Mouse (Mus musculus): ENCODE measurements around the gene Fhl1. TPM values are rescaled to one million over a fixed set of nuclear protein-coding genes. Genes with fewer than 3 reads are reported as not detected.

Fhl1 gene
- total RNA-seq, 2 experiments from 2014 or later = 0.34 TPM; not detected in 1

DNA sequence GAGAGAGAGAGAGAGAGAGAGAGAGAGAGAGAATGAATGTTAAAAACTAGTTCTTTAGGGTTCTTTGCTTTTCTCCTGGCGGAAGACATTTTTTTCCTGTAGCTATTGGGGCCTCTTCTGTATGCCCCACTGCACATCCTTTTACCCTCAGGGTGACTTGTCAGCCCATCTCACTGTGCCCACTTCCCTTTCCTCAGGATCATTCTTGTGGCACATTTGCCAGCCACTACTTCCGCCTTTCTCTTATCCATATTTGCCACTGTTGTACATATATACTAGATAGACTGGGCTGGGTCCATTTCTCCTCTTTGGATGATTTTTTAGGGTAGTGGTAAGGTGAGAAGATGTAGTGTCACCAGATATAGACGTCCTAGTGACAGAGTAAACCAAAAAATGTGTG is 9.8 kb downstream of the Fhl1 start:
- no peak for ATAC-seq (replicated peaks; ENCODE audit: low FRiP score, poor library complexity, severe bottlenecking)

DNA sequence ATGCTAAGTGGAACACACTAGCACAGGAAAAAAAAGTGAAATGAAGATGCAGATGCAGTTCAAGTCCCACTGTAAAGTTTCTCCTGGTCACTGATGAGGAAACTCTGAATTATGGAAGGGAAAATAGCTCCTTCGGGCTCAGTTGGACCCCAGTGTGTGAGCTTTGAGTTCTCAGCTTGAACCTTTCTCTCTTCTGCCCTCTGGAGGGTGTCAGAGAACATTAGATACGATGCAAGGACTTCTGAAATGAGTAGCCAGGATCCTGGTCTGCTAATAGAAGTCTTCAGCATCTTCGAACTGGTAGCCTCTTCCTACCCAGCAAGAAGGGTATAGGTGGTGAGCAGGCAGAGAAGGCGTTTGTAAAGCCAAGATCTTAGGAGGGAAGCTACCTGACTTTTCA is 19.9 kb downstream of the Fhl1 start:
- no peak for ATAC-seq (replicated peaks; ENCODE audit: low FRiP score, poor library complexity, severe bottlenecking)

DNA sequence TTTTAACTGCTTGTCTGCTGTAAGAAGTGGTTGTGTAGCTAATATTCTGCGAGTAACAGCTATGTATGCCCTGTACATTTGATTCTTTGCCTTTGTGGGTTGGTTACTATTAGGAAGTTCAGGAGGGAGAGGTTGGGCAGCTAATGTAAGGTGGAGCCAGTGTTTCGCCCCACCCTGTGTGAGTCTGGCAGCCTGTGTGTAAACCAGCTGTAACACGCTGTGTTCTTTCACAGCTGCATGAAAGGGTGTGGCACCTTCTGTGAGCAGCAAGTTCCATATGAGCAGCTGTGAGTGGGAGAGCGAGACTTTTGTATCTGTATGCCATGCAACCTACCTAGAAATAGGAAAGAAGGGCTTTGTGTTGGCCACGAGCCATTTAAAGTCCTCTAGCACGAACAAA is 20.6 kb downstream of the Fhl1 start:
- no peak for ATAC-seq (replicated peaks; ENCODE audit: low FRiP score, poor library complexity, severe bottlenecking)

DNA sequence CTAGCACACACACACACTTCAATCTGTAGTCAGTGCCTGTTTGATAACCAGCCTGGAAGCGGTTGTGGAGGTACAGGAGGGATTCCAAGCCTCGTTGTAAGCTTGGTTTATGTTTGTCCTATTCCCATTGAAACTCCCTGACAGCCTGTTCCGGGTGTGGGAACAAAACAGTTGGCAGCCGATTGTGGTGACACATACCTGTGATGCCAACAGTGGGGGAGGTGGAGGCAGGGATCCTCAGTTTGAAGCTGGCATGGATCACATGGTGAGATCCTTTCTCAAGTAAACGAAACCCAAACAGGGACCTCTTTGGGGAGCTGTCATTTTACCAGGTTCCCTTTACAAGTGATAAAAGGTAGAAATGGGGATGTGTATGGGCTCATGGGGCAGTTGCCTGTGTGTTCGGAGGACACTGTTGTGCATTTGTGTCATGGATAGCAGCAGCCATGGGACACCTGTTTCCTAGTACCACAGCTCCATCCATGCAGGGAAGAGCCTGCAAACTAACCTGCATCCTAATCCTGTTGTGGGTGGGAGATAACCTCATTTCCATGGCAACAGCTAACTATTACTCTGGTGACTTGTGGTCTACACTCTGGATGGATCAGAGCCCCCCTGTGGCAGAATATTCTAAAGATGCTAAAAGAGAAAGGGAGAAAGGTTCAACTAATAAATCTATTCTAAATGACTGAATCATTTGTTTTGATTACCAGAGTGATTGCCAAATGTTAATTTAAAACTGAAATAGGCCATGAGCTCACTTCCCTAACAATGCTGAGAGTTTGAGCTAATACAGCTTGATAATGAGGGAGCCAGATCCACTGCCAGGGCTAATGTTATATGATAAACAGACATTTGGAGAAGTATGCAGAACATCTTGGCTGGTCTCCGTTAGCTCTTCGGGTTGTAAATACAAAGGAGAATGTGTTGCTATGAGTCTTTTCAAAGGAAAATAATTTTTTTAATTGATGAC is 22.0 kb downstream of the Fhl1 start:
- no peak for ATAC-seq (replicated peaks; ENCODE audit: low FRiP score, poor library complexity, severe bottlenecking)

DNA sequence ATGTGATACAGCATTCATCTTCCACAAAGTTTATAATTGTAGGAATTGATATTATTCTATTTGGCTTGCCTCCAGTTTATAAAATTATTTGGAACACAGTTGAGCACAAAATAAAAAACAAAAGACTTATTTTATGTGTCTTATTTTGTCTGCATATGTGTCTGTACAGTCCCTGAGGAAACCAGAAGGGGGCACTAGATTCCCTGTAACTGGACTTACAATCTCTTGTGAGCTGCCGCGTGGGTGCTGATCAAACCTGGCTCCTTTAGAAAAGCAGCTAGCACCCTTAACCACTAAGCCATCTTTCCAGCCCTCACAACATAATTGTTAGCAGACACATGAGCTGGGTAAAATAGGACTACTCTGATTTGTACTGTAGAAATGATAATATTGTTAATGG is 24.1 kb downstream of the Fhl1 start:
- ATAC-seq (replicated peaks; ENCODE audit: low FRiP score, poor library complexity, severe bottlenecking) = no peak

GRCm38 (mm10) chrX:56756352-56756751 is 24.8 kb downstream of the Fhl1 start:
- ATAC-seq (replicated peaks; ENCODE audit: low FRiP score, poor library complexity, severe bottlenecking) = no peak

GRCm38 (mm10) chrX:56760257-56760760 is 28.7 kb downstream of the Fhl1 start:
- ATAC-seq (replicated peaks; ENCODE audit: low FRiP score, poor library complexity, severe bottlenecking) = no peak

GRCm38 (mm10) chrX:56769838-56770237 is 38.3 kb downstream of the Fhl1 start:
- no peak for ATAC-seq (replicated peaks; ENCODE audit: low FRiP score, poor library complexity, severe bottlenecking)

DNA sequence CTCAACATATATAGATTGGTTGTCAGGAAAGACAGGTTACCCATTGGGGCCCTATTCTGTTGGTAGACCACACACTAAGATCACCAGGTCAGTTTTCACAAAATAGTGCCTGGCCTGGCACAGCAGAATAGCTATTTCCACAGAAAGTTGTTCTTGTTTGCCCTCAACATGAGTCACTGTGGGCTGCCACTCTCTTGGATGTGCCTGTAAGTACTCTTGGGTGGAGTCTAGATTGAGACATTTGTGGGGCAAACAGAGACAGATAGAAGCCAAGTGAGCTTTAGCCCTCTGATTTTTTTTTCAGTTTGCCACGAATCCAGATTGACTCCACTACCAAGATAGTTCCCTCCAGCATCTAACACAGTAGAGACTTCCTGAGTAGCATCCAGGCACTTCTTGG is 40.2 kb downstream of the Fhl1 start:
- ATAC-seq (replicated peaks; ENCODE audit: low FRiP score, poor library complexity, severe bottlenecking) = no peak

DNA sequence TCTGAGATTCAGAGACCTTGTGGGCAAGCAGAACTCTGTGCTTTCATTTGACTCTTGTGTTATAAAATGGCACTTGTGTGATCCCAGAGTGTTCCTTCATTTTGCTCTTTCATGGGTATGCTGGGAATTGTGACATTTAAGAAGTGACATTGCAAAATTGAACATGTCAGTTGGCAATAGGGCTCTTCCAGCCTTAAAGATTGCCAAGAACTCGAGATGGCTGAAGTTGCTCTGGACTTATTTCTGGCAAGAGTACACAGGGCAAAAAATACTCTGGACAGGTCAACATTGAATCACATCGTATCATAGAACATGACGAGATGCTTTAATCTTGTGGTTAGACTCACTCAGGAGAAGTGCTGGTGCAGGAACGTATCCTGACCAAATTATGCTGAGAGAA is 41.7 kb downstream of the Fhl1 start:
- no peak for ATAC-seq (replicated peaks; ENCODE audit: low FRiP score, poor library complexity, severe bottlenecking)

- no peak for ATAC-seq (replicated peaks; ENCODE audit: low FRiP score, poor library complexity, severe bottlenecking)
Observed at GRCm38 (mm10) chrX:56786281-56787061, 54.9 kb downstream of the Fhl1 start.

DNA sequence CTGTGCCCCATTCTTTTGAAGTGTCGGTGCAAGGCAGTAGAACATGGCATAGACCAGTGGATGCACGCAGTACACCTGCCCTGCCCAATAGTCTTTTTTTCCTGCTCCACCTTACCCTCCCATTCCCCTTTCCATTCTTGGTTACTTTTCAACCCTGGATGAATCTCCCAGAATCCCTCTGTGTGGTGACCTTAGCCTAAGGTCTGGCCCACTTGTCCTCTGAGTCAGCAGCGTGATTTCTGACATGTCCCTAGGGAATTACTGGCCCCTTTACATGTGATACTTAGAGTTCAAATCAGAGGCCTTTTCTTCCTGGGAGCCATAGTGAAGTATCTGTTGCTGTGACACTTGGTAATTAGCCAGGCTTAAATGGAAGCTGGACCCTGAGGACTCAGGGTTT is 55.9 kb downstream of the Fhl1 start:
- no peak for ATAC-seq (replicated peaks; ENCODE audit: low FRiP score, poor library complexity, severe bottlenecking)

DNA sequence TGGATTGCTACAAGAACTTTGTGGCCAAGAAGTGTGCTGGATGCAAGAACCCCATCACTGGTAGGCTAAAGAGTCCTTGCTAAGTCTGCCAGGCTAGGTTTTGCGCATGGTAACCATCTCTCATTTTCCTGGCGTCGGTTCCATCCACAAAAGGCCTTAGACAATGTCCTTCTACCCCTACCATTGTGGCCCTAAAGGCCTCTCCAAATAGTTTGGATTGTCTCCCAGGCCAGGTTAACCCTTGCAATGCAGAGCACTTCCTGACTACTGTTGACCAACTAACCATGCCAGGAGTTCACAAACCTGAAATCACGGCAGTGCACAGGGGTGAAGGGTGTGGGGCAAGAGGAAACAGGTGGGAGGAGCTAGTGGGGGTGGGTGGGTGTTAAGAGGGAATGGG is 59.0 kb downstream of the Fhl1 start:
- no peak for ATAC-seq (replicated peaks; ENCODE audit: low FRiP score, poor library complexity, severe bottlenecking)

DNA sequence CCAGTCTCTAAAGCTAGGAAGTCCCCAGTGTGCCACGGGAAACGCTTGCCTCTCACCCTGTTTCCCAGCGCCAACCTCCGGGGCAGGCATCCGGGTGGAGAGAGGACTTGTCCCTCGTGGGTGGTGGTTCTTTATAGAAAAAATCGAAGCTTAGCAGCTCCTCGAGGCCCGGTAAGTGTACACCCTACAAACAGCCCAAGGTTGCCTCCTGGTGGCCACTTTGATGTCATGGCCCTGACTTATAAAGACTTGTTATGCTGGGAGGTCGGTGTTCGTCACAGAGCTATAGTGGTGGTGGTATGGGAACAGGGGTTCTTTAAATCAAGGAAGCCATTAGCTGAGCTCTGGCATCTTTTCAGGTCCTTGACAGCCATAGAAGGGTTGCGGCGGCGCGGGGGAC is 59.7 kb downstream of the Fhl1 start:
- no peak for ATAC-seq (replicated peaks; ENCODE audit: low FRiP score, poor library complexity, severe bottlenecking)

- no peak for ATAC-seq (replicated peaks; ENCODE audit: low FRiP score, poor library complexity, severe bottlenecking)
Observed at GRCm38 (mm10) chrX:56821765-56822603, 90.4 kb downstream of the Fhl1 start, which contains the start of gene Map7d3. TSS of gene Map7d3 (minus strand) at chrX:56822326.

DNA sequence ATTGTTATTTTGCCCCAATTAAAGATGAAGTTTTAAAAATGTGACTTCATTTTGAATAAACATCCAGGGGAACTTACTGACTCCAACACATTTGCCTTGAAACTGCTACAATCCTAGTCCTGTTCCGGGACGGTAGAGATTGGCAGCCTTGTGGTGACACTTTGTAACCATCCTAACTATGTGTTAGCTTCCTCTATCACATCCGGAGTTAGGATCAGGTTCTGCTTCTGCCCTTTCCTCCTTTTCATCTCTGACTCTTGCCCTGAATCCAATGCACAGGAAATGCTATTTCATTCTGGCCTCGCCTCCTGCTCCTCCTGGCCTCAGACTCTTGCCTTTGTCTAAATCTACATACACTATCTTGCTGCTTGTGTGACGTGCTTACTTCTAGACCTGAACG is 95.9 kb downstream of the Fhl1 start:
- no peak for ATAC-seq (replicated peaks; ENCODE audit: low FRiP score, poor library complexity, severe bottlenecking)

DNA sequence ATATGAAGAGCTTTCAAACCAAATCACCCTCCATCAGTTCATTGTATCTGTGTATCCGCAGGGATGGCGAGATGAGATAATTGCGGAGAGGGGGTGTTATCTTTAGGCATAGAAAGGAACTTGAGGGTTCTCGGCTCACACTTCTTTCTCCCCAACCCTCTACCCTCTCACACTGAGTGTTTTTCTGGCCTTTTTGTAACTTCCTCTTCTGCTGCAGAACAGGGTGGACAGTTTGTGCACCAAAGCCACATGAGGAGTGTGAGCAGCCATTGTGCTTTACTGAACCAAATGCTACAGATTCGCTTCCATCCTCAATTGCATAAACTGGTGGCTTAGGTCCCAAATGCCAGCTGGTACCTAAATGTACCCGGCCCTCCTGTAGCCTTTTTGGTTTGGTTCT is 104.3 kb downstream of the Fhl1 start:
- ATAC-seq (replicated peaks; ENCODE audit: low FRiP score, poor library complexity, severe bottlenecking) = no peak

DNA sequence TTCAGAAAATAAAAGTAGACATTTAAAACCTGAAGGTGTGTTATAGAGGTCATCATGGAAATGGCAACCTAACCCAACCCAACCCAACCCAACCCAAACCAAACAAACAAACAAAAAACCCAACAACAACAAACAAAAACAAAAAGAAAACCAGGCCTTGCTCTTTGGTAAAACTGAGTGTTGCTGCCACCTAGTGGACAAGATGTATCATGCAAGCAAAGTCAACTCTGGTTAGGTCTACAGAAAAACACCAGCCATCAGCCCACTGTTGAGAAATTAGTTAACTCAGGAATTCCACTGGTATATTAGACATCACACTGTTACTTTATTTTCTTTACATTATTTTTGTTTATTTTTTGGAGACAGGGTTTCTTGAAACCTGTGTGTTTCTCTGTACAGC is 107.8 kb downstream of the Fhl1 start:
- no peak for ATAC-seq (replicated peaks; ENCODE audit: low FRiP score, poor library complexity, severe bottlenecking)

GRCm38 (mm10) chrX:56841255-56841654 is 109.7 kb downstream of the Fhl1 start:
- ATAC-seq (replicated peaks; ENCODE audit: low FRiP score, poor library complexity, severe bottlenecking) = no peak

Measured in erythroblast, adult 5-6 weeks (primary cell).